Mouse (Mus musculus) neural tube, embryonic 14.5 days (tissue): ENCODE results near the gene Sirt1. TPM values are rescaled to one million over a fixed set of nuclear protein-coding genes. Genes with fewer than 3 reads are reported as not detected.
A peak's percentile ranks its signal among the peaks of the same experiment; 100 is the strongest.
"Not testable (repeated sequence)": the region's sequence is repeated elsewhere in the genome, so short reads cannot be mapped to it uniquely, and the experiment has no call there.

Experiments
- ATAC-seq: fragments of 200-750 bp; cut with Nextera tagmentation; 2 replicates; pipeline ENCODE4 v1.8.0; 2017; ENCODE audit warnings: low read depth, mild to moderate bottlenecking, moderate TSS enrichment, moderate library complexity
- H3K27ac ChIP-seq: fragments of 300-500 bp; sonication (generic); 2 replicates; pipeline ENCODE4 v1.5.1; 2014; ENCODE audit warnings: low read depth, mild to moderate bottlenecking, control low read depth, low read length, moderate library complexity, mixed read lengths
- H3K27me3 ChIP-seq: fragments of 300-500 bp; sonication (generic); 2 replicates; pipeline ENCODE4 v1.6.1; 2014; ENCODE audit warnings: low read length; ENCODE audit not compliant: control insufficient read depth, insufficient read depth
- H3K36me3 ChIP-seq: fragments of 300-500 bp; sonication (generic); 2 replicates; pipeline ENCODE4 v1.6.1; 2014; ENCODE audit warnings: low read length, mixed read lengths; ENCODE audit not compliant: control insufficient read depth, insufficient read depth
- H3K4me1 ChIP-seq: fragments of 300-500 bp; sonication (generic); 2 replicates; pipeline ENCODE4 v1.6.1; 2014; ENCODE audit warnings: low read length; ENCODE audit not compliant: control insufficient read depth, insufficient read depth
- H3K4me2 ChIP-seq: fragments of 300-500 bp; sonication (generic); 2 replicates; pipeline ENCODE4 v1.6.1; 2014; ENCODE audit warnings: mild to moderate bottlenecking, low read depth, low read length, control low read depth
- H3K4me3 ChIP-seq: fragments of 300-500 bp; sonication (generic); 2 replicates; pipeline ENCODE4 v1.5.1; 2014; ENCODE audit warnings: low read depth, low read length, control low read depth, mixed read lengths
- H3K9ac ChIP-seq: fragments of 300-500 bp; sonication (generic); replicated peaks from 2 replicates; pipeline ENCODE4 v1.6.1; 2014; ENCODE audit warnings: low read depth, mild to moderate bottlenecking, control low read depth, low read length, mixed read lengths
- H3K9me3 ChIP-seq: fragments of 300-500 bp; sonication (generic); 2 replicates; pipeline ENCODE4 v1.6.1; 2016; ENCODE audit warnings: low read length; ENCODE audit not compliant: control insufficient read depth
- WGBS: fragments of 180-500 bp; shearing (Covaris S2); extraction: QIAGEN DNeasy Blood & Tissue Kit; methylation state at CpG from one replicate; pipeline ENCODE4 v1.1.7; 2014; 5-methylcytosine and 5-hydroxymethylcytosine counted together
- polyA plus RNA-seq: library from polyadenylated mRNA; unstranded; fragments of >200 nt; fragmentation: Nextera tagmentation; extraction: Ambion mirVana; gene quantifications from 2 replicates; pipeline ENCODE4 v1.2.1, GENCODE M21; 2014

The Sirt1 gene
- polyA plus RNA-seq, 1 experiment from 2014 or later: 7.3 TPM

GRCm38 (mm10) chr10:63377468-63377867, 4.0 kb downstream of the Sirt1 start:
- Histone ChIP-seq H3K4me2 (no peak overlapping the region), H3K27me3 (no peaks in the 10 kb centered on the region), H3K36me3 (no peaks in the 10 kb centered on the region), H3K9me3 (no peaks in the 10 kb centered on the region), H3K4me1 (peaks cover 4% of the 10 kb centered on the region), H3K9ac (no peak overlapping the region), H3K27ac (no peak overlapping the region), H3K4me3 (no peak overlapping the region)
- 23% methylated on average over 9 of the region's 9 CpGs for WGBS
- peak; percentile 36; the same call in 1 of the 2 replicates for ATAC-seq

- no peak for ATAC-seq
These were observed 5.2 kb downstream of the Sirt1 start for GRCm38 (mm10) chr10:63376303-63376702.

GRCm38 (mm10) chr10:63368041-63368440, 13.5 kb downstream of the Sirt1 start:
- H3K27ac ChIP-seq: no peak overlapping the region
- ATAC-seq: no peak
- H3K9me3 ChIP-seq: no peaks in the 10 kb centered on the region
- no peak overlapping the region for H3K9ac ChIP-seq
- H3K36me3 ChIP-seq: no peaks in the 10 kb centered on the region
- H3K4me2 ChIP-seq: no peak overlapping the region
- H3K27me3 ChIP-seq: no peaks in the 10 kb centered on the region
- no peak overlapping the region for H3K4me3 ChIP-seq
- WGBS: 83% methylated on average over 3 of the region's 3 CpGs
- no peaks in the 10 kb centered on the region for H3K4me1 ChIP-seq

More at GRCm38 (mm10) chr10:63376303-63376702, 5.2 kb downstream of the Sirt1 start:
- Histone ChIP-seq H3K36me3 (no peaks in the 10 kb centered on the region), H3K27me3 (no peaks in the 10 kb centered on the region), H3K4me2 (no peak overlapping the region), H3K9me3 (no peaks in the 10 kb centered on the region), H3K9ac (no peak overlapping the region), H3K4me1 (no peaks in the 10 kb centered on the region), H3K27ac (no peak overlapping the region), H3K4me3 (no peak overlapping the region)
- WGBS: 89% methylated on average over 5 of the region's 5 CpGs

- Histone ChIP-seq H3K27ac (no peak overlapping the region), H3K4me1 (no peaks in the 10 kb centered on the region), H3K9ac (no peak overlapping the region), H3K4me2 (no peak overlapping the region), H3K4me3 (no peak overlapping the region), H3K27me3 (no peaks in the 10 kb centered on the region), H3K9me3 (no peaks in the 10 kb centered on the region), H3K36me3 (no peaks in the 10 kb centered on the region)
- WGBS: 86% methylated on average over 6 of the region's 6 CpGs
- no peak for ATAC-seq
These were observed 14.1 kb downstream of the Sirt1 start for GRCm38 (mm10) chr10:63367386-63367785.

GRCm38 (mm10) chr10:63365918-63366455, 15.5 kb downstream of the Sirt1 start:
- no peaks in the 10 kb centered on the region for H3K36me3 ChIP-seq
- H3K9ac ChIP-seq: no peak overlapping the region
- H3K27ac ChIP-seq: no peak overlapping the region
- no peak overlapping the region for H3K4me2 ChIP-seq
- H3K27me3 ChIP-seq: no peaks in the 10 kb centered on the region
- no peak overlapping the region for H3K4me3 ChIP-seq
- H3K9me3 ChIP-seq: no peaks in the 10 kb centered on the region
- no peak for ATAC-seq
- WGBS: 68% methylated on average over 7 of the region's 7 CpGs
- no peaks in the 10 kb centered on the region for H3K4me1 ChIP-seq

GRCm38 (mm10) chr10:63360502-63360901, 21.0 kb downstream of the Sirt1 start:
- 65% methylated on average over 1 of the region's 1 CpGs for WGBS
- Histone ChIP-seq H3K36me3 (no peaks in the 10 kb centered on the region), H3K27me3 (no peaks in the 10 kb centered on the region), H3K4me1 (no peaks in the 10 kb centered on the region), H3K9ac (no peak overlapping the region), H3K27ac (no peak overlapping the region), H3K4me3 (no peak overlapping the region), H3K9me3 (no peaks in the 10 kb centered on the region), H3K4me2 (no peak overlapping the region)
- no peak for ATAC-seq

GRCm38 (mm10) chr10:63352111-63352510, 29.4 kb downstream of the Sirt1 start:
- Histone ChIP-seq H3K9me3 (no peaks in the 10 kb centered on the region), H3K4me3 (no peak overlapping the region), H3K9ac (no peak overlapping the region), H3K4me2 (no peak overlapping the region), H3K4me1 (no peaks in the 10 kb centered on the region), H3K27me3 (no peaks in the 10 kb centered on the region), H3K36me3 (no peaks in the 10 kb centered on the region), H3K27ac (no peak overlapping the region)
- ATAC-seq: no peak
- WGBS: 82% methylated on average over 5 of the region's 5 CpGs

GRCm38 (mm10) chr10:63351099-63351498, 30.4 kb downstream of the Sirt1 start:
- not testable (repeated sequence) for H3K9me3 ChIP-seq, H3K4me2 ChIP-seq, H3K27me3 ChIP-seq, H3K27ac ChIP-seq, ATAC-seq, H3K4me1 ChIP-seq, H3K36me3 ChIP-seq, H3K9ac ChIP-seq, H3K4me3 ChIP-seq
- 85% methylated on average over 7 of the region's 7 CpGs for WGBS

- Histone ChIP-seq H3K4me3 (no peak overlapping the region), H3K36me3 (no peaks in the 10 kb centered on the region), H3K27me3 (no peaks in the 10 kb centered on the region), H3K4me2 (no peak overlapping the region), H3K9ac (no peak overlapping the region), H3K4me1 (no peaks in the 10 kb centered on the region), H3K27ac (no peak overlapping the region), H3K9me3 (no peaks in the 10 kb centered on the region)
- ATAC-seq: no peak
- WGBS: 95% methylated on average over 7 of the region's 7 CpGs
These were observed 30.8 kb downstream of the Sirt1 start for GRCm38 (mm10) chr10:63350666-63351065.
